Mouse (Mus musculus) ovary, postnatal 36 days (tissue): Measurements from ENCODE around the gene Ddc.

Source experiments
- DNase-seq: peaks from one replicate; pipeline ENCODE4 v3.0.0; 2022; ENCODE audit warnings: low spot score, mixed read lengths

Gene Ddc

DNA sequence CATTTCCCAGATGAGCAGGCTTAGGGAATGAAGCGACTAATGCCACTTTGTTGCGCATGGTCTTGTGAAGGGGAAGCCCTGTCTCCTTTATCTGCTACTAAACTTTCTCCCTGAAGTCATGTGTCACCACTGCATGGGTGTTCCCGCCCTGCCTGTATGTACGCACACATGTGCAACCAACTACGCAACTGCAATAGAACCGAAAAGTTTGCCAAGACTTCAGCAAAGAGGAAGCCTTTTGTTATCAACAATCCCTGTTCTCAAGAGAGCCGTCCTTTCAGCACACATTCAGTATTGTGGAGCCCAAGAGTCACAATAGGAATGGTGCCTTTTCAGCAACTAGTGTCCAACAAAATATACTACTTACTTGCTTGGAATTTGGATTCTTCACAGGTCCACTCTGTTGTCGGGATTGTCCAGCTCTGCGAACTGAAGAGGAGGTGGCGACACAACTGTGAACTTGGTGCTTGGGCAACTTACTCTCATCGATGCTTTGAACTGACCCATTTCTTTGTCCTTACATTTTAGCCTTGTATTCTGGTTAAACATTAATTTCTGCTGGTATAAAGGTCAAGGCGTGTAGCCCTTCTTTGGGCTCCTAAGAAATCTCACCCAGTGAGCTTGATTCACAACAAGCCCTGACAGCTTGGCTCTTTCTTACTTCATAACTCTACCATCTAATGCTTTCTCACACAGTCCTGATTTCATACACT is at the start of gene Ddc:
Gene Ddc, minus strand, starts transcription at position 500 of the 713 bp plus-strand sequence.
- DNase-seq = no peak

- DNase-seq = no peak
Measured at GRCm38 (mm10) chr11:11945766-11946165, 47.8 kb upstream of the Ddc start.

DNA sequence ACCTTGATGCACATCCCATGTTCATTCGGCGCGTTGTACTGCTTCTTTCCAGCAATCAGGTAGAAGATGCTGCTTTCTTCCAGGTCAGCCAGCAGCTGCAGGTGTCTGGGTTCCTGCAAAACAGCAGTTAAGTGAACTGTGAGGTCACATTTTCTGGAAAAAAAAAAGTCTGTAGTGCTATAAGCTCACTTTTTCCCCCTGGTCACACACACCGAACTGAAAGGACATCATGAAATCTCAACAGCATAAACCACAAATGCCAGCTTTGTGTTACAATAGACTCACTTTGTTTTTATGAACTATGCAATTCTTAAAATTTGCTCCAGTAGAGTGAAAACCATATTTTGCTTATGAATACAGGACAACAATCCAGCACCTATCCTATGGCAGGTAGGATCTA is 46.9 kb upstream of the Ddc start:
- DNase-seq = no peak

DNA sequence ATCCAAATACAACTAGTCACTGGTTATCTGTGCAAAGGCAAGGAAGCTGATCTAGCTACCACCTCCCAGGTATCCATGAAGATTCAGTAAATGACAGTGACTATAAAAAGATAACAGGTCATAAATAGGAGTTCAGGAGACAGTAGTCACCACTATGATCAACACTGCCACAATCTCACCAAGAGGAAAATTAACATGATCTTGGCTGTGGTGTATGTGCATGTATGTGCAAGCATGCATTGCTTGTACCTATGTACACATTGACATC is 46.1 kb upstream of the Ddc start:
- DNase-seq = no peak

GRCm38 (mm10) chr11:11943240-11944081 is 45.5 kb upstream of the Ddc start:
- no peak for DNase-seq

- DNase-seq = no peak
Measured at GRCm38 (mm10) chr11:11942320-11943217, 44.6 kb upstream of the Ddc start.

GRCm38 (mm10) chr11:11940833-11941681 is 43.1 kb upstream of the Ddc start:
- DNase-seq = no peak

DNA sequence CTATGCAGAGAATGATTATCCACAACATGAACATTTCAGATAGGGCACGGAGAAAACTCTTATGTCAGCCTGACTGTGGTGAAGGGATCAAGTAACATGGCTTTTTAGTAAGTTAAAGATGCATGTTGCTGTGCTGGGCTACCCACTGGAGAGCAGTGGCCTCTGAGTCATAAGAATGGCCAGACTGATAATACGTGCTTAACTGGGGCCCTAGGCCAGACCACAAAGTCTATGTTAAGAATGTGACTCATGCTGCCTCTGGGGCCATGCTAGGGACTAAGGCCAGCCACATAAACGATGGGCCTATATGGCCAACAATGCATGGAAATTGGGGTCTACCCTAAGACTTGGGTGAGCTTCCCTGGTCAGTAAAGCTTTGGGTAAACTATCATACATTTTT is 41.7 kb upstream of the Ddc start:
- no peak for DNase-seq

GRCm38 (mm10) chr11:11938591-11938990 is 40.6 kb upstream of the Ddc start:
- DNase-seq = no peak

- DNase-seq = no peak
Measured at GRCm38 (mm10) chr11:11937340-11938030, 39.5 kb upstream of the Ddc start.

GRCm38 (mm10) chr11:11934808-11935207 is 36.9 kb upstream of the Ddc start:
- DNase-seq = no peak

GRCm38 (mm10) chr11:11932102-11932789 is 34.3 kb upstream of the Ddc start:
- no peak for DNase-seq

DNA sequence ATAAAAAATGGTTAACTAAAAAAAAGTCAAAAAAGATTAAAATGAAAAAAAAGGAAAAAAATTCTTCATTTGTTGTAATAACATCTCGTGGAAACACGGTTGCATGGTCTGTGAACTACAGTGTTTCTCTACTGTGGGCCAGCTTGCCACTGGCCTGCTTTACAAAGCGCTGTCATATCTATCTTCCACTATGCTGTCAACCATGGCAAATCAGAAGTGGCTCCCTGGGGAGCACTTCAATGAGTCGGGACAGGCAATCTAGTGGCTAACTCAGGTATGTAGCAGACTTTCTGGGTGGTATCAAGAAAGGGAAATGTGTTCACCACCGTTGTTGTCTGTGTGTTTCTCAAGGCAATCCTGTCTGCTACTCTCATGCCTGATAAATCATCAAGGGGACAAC is 33.7 kb upstream of the Ddc start:
- no peak for DNase-seq

- DNase-seq = no peak
Measured at GRCm38 (mm10) chr11:11930527-11930926, 32.6 kb upstream of the Ddc start.

GRCm38 (mm10) chr11:11929059-11929458 is 31.1 kb upstream of the Ddc start:
- DNase-seq = no peak

- DNase-seq = no peak
Measured at GRCm38 (mm10) chr11:11928586-11928985, 30.6 kb upstream of the Ddc start.

GRCm38 (mm10) chr11:11923900-11924299 is 26.0 kb upstream of the Ddc start:
- no peak for DNase-seq

- DNase-seq = no peak
Measured at GRCm38 (mm10) chr11:11923345-11923744, 25.4 kb upstream of the Ddc start.

- DNase-seq = no peak
Measured at GRCm38 (mm10) chr11:11922106-11922505, 24.2 kb upstream of the Ddc start.

DNA sequence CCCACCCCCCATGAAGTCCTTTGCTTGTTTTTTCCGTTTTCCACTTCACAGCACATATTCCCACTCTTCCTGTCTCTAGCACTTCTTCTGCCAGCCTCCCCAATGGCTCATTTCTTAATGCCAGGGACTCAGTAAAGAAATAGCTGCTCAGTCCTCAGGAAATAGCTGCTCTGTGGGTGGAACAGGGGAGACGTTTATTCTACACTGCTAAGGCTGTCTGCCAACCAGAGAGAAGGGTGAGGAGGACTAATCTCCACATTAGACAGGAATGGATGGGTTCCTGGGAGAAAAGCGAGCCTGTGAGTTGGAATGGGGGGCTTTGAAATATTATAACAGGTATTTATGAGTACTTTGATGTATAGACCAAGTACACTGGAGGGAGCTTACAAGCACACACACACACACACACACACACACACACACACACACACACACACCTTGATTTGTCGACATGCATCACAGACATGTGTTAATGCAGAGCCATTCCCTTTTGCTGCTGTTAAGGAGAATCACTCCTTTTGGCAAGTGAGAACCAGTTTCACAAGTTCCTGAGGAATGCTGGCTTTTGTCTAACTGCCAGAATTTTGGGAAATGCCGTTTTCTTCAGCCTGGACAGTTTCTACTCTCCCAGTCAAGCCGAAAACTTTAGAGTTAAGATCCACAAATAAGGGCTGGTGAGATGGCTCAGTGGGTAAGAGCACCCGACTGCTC is 9.9 kb upstream of the Ddc start:
- DNase-seq = no peak
